Mouse (Mus musculus) macrophage (primary cell): ENCODE measurements around the gene Smco4. TPM values are rescaled to one million over a fixed set of nuclear protein-coding genes. Genes with fewer than 3 reads are reported as not detected.
A peak's percentile ranks its signal among the peaks of the same experiment; 100 is the strongest.
"Not testable (repeated sequence)": the region's sequence is repeated elsewhere in the genome, so short reads cannot be mapped to it uniquely, and the experiment has no call there.

Experiments used
- H3K27ac ChIP-seq: fragments of 350-480 bp; formaldehyde crosslinking; 2 replicates; pipeline ENCODE4 v1.9.0; 2021
- H3K36me3 ChIP-seq: fragments of 350-480 bp; formaldehyde crosslinking; 2 replicates; pipeline ENCODE4 v1.9.0; 2021; ENCODE audit errors: inconsistent target
- H3K4me3 ChIP-seq: fragments of 350-480 bp; formaldehyde crosslinking; 2 replicates; pipeline ENCODE4 v1.9.0; 2021; ENCODE audit errors: inconsistent target
- H3K79me2 ChIP-seq: fragments of 350-480 bp; formaldehyde crosslinking; 2 replicates; pipeline ENCODE4 v1.9.0; 2021; ENCODE audit errors: inconsistent target
- WGBS: methylation state at CpG from one replicate; pipeline ENCODE4 v1.1.7; 2026; ENCODE audit warnings: inconsistent platforms; ENCODE audit not compliant: missing documents; 5-methylcytosine and 5-hydroxymethylcytosine counted together
- polyA plus RNA-seq: library from polyadenylated mRNA; stranded (reverse); fragments of 250-400 nt; gene quantifications from 3 replicates; pipeline ENCODE4 v1.2.4, GENCODE M21; 2018; ENCODE audit warnings: inconsistent platforms
- total RNA-seq, 78 experiments: library from RNA; depleted of rRNA; stranded (reverse); fragments of 250-400 nt; gene quantifications; 1 replicate in 9 of 78; 2 replicates in 24 of 78; 3 replicates in 43 of 78; 4 replicates in 2 of 78; pipeline ENCODE4 v1.2.4; 2018; ENCODE audit warnings: inconsistent platforms in 56 of 78

Smco4 gene
- total RNA-seq (2018; cell fraction: chromatin; rRNA removed), result 1 to 10 TPM in 6 of 26 experiments, under 1 TPM in 1, not detected in 19; 0.74 to 2.4 (median 1.4) TPM
- total RNA-seq (2018; cell fraction: cytosol; rRNA removed), result 1 to 10 TPM; 1.0 to 6.2 (median 2.9) TPM
- 1 to 10 TPM in 8 of 26 experiments, under 1 TPM in 7, not detected in 11; 0.55 to 2.6 (median 1.1) TPM for total RNA-seq (2018; cell fraction: nucleus; rRNA removed)
- polyA plus RNA-seq, result 1.8 to 10.5 TPM (median 1.9 TPM) in 3 replicates

DNA sequence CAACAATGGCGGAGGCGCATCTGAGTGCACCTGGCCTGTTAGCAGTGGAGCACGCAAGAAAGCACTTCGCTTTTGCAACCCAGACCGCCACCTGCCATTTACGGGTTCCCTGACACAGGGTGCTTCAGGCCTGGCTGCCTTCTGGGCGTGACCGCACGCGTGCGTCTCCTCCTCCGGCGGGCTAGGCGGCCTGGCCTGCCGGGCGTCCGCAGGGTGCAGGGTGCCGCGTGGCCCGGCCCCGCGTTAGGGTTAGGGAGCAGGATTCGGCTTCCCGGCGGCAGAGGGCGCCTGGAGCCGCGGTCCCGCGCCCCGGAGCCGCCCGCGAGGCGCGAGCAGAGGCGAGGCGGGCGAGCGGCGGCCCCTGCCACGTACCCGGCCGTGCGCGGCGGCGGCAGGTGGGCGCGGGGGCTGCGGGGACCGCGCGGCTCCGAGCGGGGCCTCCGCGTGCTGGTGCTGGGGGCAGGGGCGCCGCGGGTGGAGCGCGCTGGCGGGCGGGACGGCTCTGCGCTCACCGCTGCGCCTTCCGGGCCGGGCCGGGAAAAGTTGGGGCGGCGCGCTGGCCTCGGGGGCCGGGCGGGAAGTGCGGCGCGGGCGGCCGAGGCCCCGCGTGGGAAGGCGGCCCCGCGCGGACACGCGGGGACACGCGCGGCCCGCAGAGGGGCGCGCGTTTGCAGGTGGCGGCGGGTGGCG is at the start of gene Smco4:
Smco4 (plus strand) TSS at position 198 of the 690 bp plus-strand sequence.
- Histone ChIP-seq H3K27ac (no peak within 1 kb of the TSS), H3K4me3 (peak within 1 kb of the TSS; percentile 29), H3K36me3 (no peaks in the 10 kb centered on the region), H3K79me2 (no peaks in the 10 kb centered on the region)
- WGBS, result 4% methylated on average over 43 of the region's 101 CpGs

GRCm38 (mm10) chr9:15447397-15447796 is 45.8 kb upstream of the Smco4 start:
- H3K4me3 ChIP-seq, result no peak overlapping the region
- H3K79me2 ChIP-seq, result no peaks in the 10 kb centered on the region
- H3K36me3 ChIP-seq, result no peaks in the 10 kb centered on the region
- WGBS, result 65% methylated on average over 2 of the region's 2 CpGs
- H3K27ac ChIP-seq, result no peak overlapping the region

DNA sequence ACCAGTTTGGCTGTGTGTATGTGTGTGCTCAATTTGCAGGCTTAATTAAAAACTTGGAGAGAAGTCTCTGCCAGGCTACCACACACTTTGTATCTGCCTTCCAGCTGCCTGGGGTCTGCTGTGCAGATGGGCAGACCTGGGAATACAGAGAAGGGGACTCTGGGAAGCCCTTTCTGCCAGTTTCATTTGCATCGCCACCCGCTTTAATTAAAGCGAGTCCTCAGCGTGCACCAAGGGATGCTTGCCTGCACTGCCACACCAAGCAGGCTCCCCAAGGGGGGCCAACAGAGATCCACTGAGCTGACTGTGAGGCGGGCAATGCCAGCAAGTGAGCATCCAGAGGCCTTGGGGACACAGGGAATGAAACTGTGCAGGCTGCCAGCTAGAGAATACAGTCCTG is 42.3 kb upstream of the Smco4 start:
- no peak overlapping the region for H3K4me3 ChIP-seq
- 77% methylated on average over 5 of the region's 5 CpGs for whole genome bisulfite sequencing
- H3K79me2 ChIP-seq, result no peaks in the 10 kb centered on the region
- no peak overlapping the region for H3K27ac ChIP-seq
- no peaks in the 10 kb centered on the region for H3K36me3 ChIP-seq

GRCm38 (mm10) chr9:15472256-15472655 is 21.0 kb upstream of the Smco4 start:
- 79% methylated on average over 4 of the region's 4 CpGs for WGBS
- H3K79me2 ChIP-seq, result no peaks in the 10 kb centered on the region
- H3K27ac ChIP-seq, result no peak overlapping the region
- no peak overlapping the region for H3K4me3 ChIP-seq
- H3K36me3 ChIP-seq, result no peaks in the 10 kb centered on the region

- Histone ChIP-seq H3K36me3 (no peaks in the 10 kb centered on the region), H3K79me2 (no peaks in the 10 kb centered on the region), H3K4me3 (no peak overlapping the region), H3K27ac (no peak overlapping the region)
- WGBS, result 79% methylated on average over 1 of the region's 1 CpGs
Measured at GRCm38 (mm10) chr9:15473206-15473605, 20.0 kb upstream of the Smco4 start.

- no peaks in the 10 kb centered on the region for H3K36me3 ChIP-seq
- no peak overlapping the region for H3K4me3 ChIP-seq
- H3K27ac ChIP-seq, result no peak overlapping the region
- 93% methylated on average over 10 of the region's 10 CpGs for WGBS
- no peaks in the 10 kb centered on the region for H3K79me2 ChIP-seq
Measured at GRCm38 (mm10) chr9:15477556-15477955, 15.7 kb upstream of the Smco4 start.

DNA sequence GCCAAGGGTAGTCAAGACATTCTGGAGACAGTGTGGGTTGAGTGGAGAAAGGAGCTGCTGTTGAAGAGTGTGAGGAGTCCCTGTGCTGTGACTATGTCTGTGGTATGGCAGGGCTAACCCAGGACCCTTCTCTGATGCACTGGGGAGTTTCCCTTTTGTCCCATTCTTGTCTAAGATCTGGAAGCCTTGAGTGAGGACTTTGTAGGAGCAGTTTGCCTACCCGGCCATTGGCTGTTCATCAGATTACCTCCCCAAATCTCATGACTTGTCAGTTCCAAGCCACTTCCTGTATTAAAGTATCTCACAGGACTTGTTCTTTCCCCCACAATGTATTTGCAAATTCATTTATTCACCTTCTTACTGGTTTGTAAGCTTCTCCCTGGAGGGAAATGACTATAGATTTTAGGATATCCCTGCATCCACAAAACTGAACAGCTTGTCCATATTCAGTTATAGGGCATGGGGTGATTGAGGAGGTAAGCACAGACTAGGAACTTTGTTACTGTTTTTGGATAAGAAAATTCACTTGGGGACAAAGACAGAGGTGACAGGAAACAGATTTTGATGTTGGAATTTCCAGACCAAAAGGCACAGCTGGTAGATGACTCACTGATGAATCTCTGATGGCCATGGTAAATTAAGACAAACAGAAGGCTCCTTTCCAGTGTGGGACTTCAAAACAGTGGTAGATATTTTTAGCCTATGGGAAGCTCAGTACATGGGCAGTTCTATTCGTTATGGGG is 5.4 kb upstream of the Smco4 start:
- 42% methylated on average over 2 of the region's 2 CpGs for WGBS
- no peak overlapping the region for H3K4me3 ChIP-seq

DNA sequence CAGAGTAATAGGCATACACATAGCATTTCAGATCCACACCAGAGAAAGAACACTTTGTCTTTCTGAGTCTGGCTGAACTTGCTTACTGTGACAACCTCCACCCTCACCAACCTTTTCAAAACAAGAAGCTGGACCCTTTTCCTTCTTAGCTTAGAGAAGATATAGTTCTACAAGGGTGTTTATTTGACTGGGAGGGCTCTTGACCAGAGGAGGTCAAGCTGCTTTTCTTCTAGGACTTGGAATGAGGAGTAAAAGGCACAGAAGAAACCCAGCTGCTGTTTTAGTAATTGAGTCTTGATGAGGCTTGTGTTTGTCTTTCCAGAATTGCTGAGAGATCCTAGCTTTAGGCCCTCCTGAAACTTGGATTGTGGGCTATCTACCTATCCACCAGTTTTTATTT is 3.9 kb upstream of the Smco4 start:
- Histone ChIP-seq H3K4me3 (no peak overlapping the region), H3K27ac (no peak overlapping the region), H3K36me3 (no peaks in the 10 kb centered on the region), H3K79me2 (no peaks in the 10 kb centered on the region)

More for the DNA sequence above, 5.4 kb upstream of the Smco4 start:
- Histone ChIP-seq H3K79me2 (no peaks in the 10 kb centered on the region), H3K27ac (no peak overlapping the region), H3K36me3 (no peaks in the 10 kb centered on the region)

DNA sequence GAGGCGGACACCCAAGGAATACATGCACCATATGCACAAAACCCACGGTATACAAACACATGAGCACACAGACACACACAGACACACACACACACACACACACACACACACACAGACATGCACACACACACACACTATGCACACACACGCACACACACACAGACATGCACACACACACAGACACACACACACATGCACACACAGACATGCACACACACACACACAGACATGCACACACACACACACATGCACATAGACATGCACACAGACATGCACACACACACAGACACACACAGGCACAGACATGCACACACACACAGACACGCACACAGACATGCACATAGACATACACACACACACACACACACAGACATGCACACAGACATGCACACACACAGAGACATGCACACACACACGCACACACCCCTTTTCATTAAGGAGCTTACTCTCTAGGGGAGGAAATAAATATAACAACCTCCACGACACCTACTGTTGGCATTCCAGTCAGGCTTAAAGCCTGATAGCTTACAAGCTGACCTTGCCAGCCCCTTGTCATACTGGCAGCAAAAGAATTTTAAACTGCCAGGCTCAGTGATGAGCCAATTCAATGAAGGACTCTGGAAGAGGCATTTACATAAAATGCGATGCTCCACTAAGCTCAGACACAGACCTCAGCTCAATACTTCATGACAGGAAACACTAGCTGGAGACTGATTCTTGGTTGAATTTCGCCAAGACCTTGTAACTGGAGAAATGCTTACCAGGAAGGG is 2.7 kb upstream of the Smco4 start:
- H3K4me3 ChIP-seq, result no peak overlapping the region

DNA sequence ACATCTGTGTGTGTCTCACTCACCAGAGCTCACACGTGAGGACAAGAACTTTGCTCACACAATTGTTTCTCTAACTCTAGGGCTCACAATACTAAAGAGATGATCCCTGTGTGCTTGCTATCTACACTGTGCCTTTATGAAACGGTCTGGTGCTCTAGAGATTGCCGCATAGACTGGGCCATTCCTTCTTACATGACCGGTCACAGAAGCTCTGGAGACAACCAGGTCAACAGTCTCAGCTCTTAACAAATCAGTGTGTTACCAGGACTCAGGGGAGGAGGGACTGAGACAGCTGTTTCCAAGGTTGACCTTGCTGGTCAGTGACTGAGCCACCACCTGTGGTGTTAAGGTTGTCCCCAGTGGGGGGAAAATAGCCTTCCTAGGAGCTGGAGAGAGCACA is 1.5 kb upstream of the Smco4 start:
- Histone ChIP-seq H3K79me2 (no peaks in the 10 kb centered on the region), H3K4me3 (no peak overlapping the region), H3K36me3 (no peaks in the 10 kb centered on the region), H3K27ac (no peak overlapping the region)
- WGBS, result 94% methylated on average over 4 of the region's 4 CpGs

More for the DNA sequence above, 2.7 kb upstream of the Smco4 start:
- H3K79me2 ChIP-seq, result no peaks in the 10 kb centered on the region
- 89% methylated on average over 8 of the region's 8 CpGs for WGBS
- H3K36me3 ChIP-seq, result no peaks in the 10 kb centered on the region
- H3K27ac ChIP-seq, result no peak overlapping the region

DNA sequence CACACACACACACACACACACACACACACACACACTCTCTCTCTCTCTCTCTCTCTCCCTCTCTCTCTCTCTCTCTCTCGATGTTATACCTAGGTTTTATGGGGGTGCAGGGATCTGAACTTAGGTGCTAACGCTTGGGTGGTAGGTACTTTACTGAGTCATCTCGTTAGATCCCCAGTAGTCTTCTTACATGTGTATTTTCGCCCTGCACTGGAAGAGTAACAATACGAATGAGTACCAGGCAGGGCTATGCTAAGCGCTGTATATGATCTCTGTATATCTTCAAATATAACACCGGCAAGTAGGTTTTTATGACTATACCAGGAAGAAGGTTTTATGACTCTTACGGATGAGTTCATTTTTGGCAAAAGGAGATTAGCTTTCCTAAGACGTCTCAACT is 831 bp upstream of the Smco4 start:
- Histone ChIP-seq H3K4me3 (no peak overlapping the region), H3K27ac (no peak overlapping the region)
- WGBS, result 94% methylated on average over 9 of the region's 9 CpGs

GRCm38 (mm10) chr9:15493925-15494558 is 810 bp downstream of the Smco4 start:
- Histone ChIP-seq H3K36me3 (no peaks in the 10 kb centered on the region), H3K79me2 (no peaks in the 10 kb centered on the region), H3K27ac (no peak overlapping the region), H3K4me3 (peak overlapping the region; percentile 29)
- WGBS, result 8% methylated on average over 36 of the region's 37 CpGs

More for the DNA sequence above, 831 bp upstream of the Smco4 start:
- no peaks in the 10 kb centered on the region for H3K36me3 ChIP-seq
- no peaks in the 10 kb centered on the region for H3K79me2 ChIP-seq

DNA sequence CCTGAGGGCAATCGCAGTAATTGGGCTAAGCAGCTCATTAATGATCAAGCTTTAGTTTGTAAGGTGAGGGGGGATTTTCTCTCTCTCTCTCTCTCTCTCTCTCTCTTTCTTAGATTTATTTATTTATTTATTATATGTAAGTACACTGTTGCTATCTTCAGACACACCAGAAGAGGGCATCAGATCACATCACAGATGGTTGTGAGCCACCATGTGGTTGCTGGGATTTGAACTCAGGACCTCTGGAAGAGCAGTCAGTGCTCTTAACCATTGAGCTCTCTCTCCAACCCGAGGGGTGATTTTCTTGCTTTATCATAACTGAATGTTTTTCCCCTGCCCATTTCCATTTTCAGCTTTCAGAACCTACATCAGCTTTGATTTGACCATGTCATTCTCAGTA is 2.0 kb downstream of the Smco4 start:
- H3K79me2 ChIP-seq, H3K27ac ChIP-seq, H3K36me3 ChIP-seq, H3K4me3 ChIP-seq: not testable (repeated sequence)
- 93% methylated on average over 2 of the region's 2 CpGs for WGBS

GRCm38 (mm10) chr9:15495921-15496577 is 2.8 kb downstream of the Smco4 start:
- Histone ChIP-seq H3K27ac (no peak overlapping the region), H3K4me3 (no peak overlapping the region), H3K36me3 (no peaks in the 10 kb centered on the region), H3K79me2 (no peaks in the 10 kb centered on the region)
- 95% methylated on average over 8 of the region's 8 CpGs for WGBS
